Mouse (Mus musculus): Measurements from ENCODE around the gene Ptov1.

The Ptov1 gene

GRCm38 (mm10) chr7:44814423-44814822 is 55.2 kb downstream of the Ptov1 start:
- DNase-seq (ENCODE audit: low spot score in 2 of 2): no peak

DNA sequence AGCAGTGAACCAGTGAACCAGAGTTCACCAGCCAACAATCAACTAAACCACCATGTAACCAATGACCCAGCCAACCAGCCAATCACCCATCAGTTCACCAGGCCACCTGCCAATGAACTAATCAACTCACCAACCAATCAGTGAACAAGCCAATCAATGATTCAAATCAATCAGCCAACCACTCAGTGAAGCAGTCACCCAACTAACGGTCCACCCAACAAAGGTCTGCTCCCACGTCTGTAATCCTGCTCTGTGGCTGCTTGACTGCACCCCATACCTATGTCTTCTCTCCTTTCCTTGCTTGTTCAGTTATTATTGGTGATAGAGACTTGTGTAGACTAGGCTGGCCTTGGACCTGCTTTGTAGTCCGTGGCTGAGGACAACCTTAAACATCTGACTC is 55.6 kb downstream of the Ptov1 start:
- DNase-seq (ENCODE audit: low spot score in 2 of 2): no peak
